Mouse (Mus musculus) lung, embryonic 16.5 days (tissue): ENCODE data around the gene Itpkc. TPM values are rescaled to one million over a fixed set of nuclear protein-coding genes. Genes with fewer than 3 reads are reported as not detected.

Experiments used
- ATAC-seq: fragments of 200-750 bp; cut with Nextera tagmentation; 2 replicates; pipeline ENCODE4 v1.8.0; 2017; ENCODE audit warnings: low read depth, mild to moderate bottlenecking, moderate library complexity
- H3K27ac ChIP-seq: fragments of 300-500 bp; sonication (generic); 2 replicates; pipeline ENCODE4 v1.5.1; 2014; ENCODE audit warnings: mild to moderate bottlenecking, control low read depth, low read length
- H3K27me3 ChIP-seq: fragments of 300-500 bp; sonication (generic); 2 replicates; pipeline ENCODE4 v1.6.1; 2014; ENCODE audit warnings: low read depth, low read length, mixed read lengths; ENCODE audit not compliant: control insufficient read depth, insufficient read depth
- H3K36me3 ChIP-seq: fragments of 300-500 bp; sonication (generic); 2 replicates; pipeline ENCODE4 v1.6.1; 2014; ENCODE audit warnings: low read length; ENCODE audit not compliant: control insufficient read depth, insufficient read depth
- H3K4me1 ChIP-seq: fragments of 300-500 bp; sonication (generic); replicated peaks from 2 replicates; pipeline ENCODE4 v1.6.1; 2014; ENCODE audit warnings: low read length, mixed read lengths; ENCODE audit not compliant: control insufficient read depth, insufficient read depth
- H3K4me2 ChIP-seq: fragments of 300-500 bp; sonication (generic); 2 replicates; pipeline ENCODE4 v1.6.1; 2014; ENCODE audit warnings: low read depth, low read length, control low read depth
- H3K4me3 ChIP-seq: fragments of 300-500 bp; sonication (generic); 2 replicates; pipeline ENCODE4 v1.5.1; 2014; ENCODE audit warnings: mild to moderate bottlenecking, low read length, control low read depth
- H3K9ac ChIP-seq: fragments of 300-500 bp; sonication (generic); 2 replicates; pipeline ENCODE4 v1.6.1; 2014; ENCODE audit warnings: low read length, control low read depth
- H3K9me3 ChIP-seq: fragments of 300-500 bp; sonication (generic); 2 replicates; pipeline ENCODE4 v1.6.1; 2016; ENCODE audit warnings: low read length; ENCODE audit not compliant: control insufficient read depth
- WGBS: fragments of 180-500 bp; shearing (Covaris S2); extraction: QIAGEN DNeasy Blood & Tissue Kit; methylation state at CpG from one replicate; pipeline ENCODE4 v1.1.7; 2014; 5-methylcytosine and 5-hydroxymethylcytosine counted together
- polyA plus RNA-seq: library from polyadenylated mRNA; unstranded; fragments of >200 nt; fragmentation: Nextera tagmentation; extraction: Ambion mirVana; gene quantifications from 2 replicates; pipeline ENCODE4 v1.2.1, GENCODE M21; 2015

The Itpkc gene
- polyA plus RNA-seq, 1 experiment from 2014 or later = 4.3 TPM

DNA sequence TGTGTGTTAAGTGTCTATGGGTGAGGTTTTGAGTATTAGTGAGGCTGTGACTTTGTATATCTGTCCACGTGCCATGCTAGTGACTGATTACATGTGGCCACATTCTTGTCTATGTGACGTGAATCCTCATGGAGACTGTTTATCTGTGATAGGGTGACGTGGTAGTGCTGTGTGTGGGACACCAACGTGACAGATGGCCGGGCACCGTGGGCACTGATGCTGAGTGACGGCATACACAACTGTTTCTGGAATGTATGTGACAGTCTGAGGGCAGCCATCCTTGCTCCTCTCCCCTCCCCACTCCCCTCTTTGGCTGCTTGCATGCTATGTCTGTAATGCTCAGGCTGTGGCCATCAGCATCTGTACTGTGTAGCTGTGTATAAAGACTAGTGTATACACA is 32.4 kb upstream of the Itpkc start:
- Histone ChIP-seq H3K36me3 (peaks cover 13% of the 10 kb centered on the region), H3K9me3 (no peaks in the 10 kb centered on the region), H3K27ac (no peak overlapping the region), H3K9ac (no peak overlapping the region), H3K27me3 (no peaks in the 10 kb centered on the region), H3K4me2 (peak overlapping the region; percentile 6), H3K4me1 (peaks cover 24% of the 10 kb centered on the region), H3K4me3 (no peak overlapping the region)
- ATAC-seq = no peak
- 44% methylated on average over 7 of the region's 7 CpGs for WGBS

DNA sequence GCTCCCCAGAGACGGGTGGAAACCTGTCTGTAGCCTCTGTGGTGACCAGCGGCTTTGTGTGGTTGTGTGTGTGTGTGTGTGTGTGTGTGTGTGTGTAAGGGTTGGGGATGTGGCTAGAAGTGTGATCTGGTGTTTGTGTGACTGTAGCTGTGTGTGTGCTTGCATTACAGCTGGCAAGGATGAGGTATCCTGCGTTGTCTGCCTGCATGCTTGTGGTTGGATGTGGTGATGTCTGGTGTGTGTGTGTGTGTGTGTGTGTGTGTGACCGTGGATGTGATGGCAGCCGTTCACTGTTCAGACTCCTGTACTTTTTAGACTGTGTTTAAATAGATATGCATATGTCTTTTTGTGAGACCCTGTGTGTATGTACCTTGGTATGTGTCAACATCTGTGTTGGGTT is 31.3 kb upstream of the Itpkc start:
- H3K9ac ChIP-seq = peak overlapping the region; percentile 90
- H3K4me2 ChIP-seq = peak overlapping the region; percentile 87
- H3K27me3 ChIP-seq = no peaks in the 10 kb centered on the region
- 17% methylated on average over 5 of the region's 5 CpGs for WGBS
- H3K4me1 ChIP-seq = peaks cover 24% of the 10 kb centered on the region
- H3K9me3 ChIP-seq = no peaks in the 10 kb centered on the region
- H3K4me3 ChIP-seq = peak overlapping the region; percentile 76
- ATAC-seq = no peak
- H3K27ac ChIP-seq = peak overlapping the region; percentile 43
- peaks cover 13% of the 10 kb centered on the region for H3K36me3 ChIP-seq

DNA sequence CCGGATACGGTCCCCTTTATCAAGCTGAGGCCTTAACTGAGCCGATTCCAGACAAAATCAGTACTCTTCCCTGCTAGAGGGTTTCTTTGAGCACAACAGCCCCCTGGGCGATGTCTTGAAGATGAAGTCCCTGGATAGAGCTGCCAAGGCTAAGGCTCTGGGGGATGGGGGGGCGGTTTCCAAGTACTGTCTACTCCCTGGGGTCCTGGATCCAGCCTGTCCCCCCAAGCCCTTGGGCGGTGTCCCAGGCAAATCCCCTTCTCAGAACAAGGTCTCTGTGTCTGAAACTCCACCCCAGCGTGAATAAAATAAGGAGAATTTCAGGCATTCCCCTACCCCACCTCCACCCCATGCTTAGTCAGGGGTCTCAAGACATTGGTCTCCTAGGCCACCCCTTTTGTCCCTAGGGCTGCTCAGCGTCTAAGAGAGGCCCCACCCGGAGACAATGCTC is 30.8 kb upstream of the Itpkc start:
- peak overlapping the region; percentile 87 for H3K4me2 ChIP-seq
- 3% methylated on average over 9 of the region's 9 CpGs for WGBS
- peaks cover 24% of the 10 kb centered on the region for H3K4me1 ChIP-seq
- H3K27me3 ChIP-seq = no peaks in the 10 kb centered on the region
- H3K9me3 ChIP-seq = no peaks in the 10 kb centered on the region
- H3K9ac ChIP-seq = peak overlapping the region; percentile 90
- no peak for ATAC-seq
- H3K36me3 ChIP-seq = peaks cover 11% of the 10 kb centered on the region
- H3K27ac ChIP-seq = peak overlapping the region; percentile 43
- peak overlapping the region; percentile 76 for H3K4me3 ChIP-seq

DNA sequence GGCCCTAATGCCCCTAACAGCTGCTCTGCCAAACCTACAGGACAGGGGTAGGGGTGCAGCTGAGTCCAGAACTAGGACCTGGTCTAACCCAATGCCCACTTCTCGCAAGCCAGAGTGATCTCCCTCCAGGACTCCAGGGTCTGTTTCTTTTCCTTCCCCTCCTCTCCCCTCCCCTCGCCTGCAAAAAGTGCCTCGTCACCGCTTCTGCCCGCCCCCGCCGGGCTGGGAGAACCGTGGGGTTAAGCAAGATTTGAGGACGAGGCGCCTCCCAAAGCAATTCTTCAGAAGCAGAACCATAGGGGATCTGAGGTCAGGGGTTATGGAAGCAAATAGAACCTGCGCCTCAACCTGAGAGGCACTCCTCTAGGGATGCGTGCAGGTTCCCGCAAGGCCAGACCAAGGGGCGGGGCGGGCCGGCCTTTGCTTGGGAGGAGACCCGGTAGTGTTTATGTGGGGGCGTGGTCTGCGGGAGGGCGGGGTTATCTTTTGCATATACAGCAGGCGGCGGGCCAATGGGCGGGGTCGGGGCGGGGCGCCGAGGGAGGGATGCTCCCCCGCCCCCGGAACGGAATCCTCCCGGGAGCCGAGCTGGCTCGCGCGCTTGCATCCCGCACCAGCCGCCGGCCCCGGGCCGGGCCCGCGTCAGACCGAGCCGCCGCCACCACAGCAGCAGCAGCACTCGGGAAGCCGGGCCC is 29.9 kb upstream of the Itpkc start, which contains the start of gene Numbl:
Numbl (plus strand) TSS at position 229 of the 695 bp plus-strand sequence.
- Histone ChIP-seq H3K9ac (peak within 1 kb of the TSS; percentile 90), H3K9me3 (no peaks in the 10 kb centered on the region), H3K36me3 (peaks cover 9% of the 10 kb centered on the region), H3K27ac (peak within 1 kb of the TSS; percentile 66), H3K4me3 (peak within 1 kb of the TSS; percentile 76), H3K4me2 (peak within 1 kb of the TSS; percentile 87), H3K27me3 (no peaks in the 10 kb centered on the region), H3K4me1 (peaks cover 24% of the 10 kb centered on the region)
- peak; percentile 85 for ATAC-seq
- WGBS = 1% methylated on average over 37 of the region's 47 CpGs

DNA sequence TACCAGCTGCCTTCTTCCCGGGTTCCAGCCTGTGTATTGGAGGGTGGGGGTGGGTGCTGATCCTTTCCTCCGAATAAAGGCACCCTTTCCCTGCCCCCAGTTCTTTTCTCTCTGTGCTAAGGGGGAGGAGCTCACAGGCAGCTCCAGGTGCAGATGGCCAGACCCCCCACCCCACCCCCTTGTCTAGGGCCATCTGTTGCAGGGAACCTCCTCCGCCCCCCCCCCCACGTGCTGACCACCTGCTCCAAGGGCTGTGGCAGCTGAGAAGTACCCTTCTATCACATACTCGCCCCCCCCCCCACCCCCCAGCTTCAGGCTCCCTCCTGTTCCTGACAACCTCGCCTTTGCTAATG is 29.4 kb upstream of the Itpkc start:
- Histone ChIP-seq H3K4me3 (peak overlapping the region; percentile 76), H3K9ac (peak overlapping the region; percentile 69), H3K36me3 (peaks cover 4% of the 10 kb centered on the region; the same call in 1 of the 2 replicates), H3K4me1 (peaks cover 24% of the 10 kb centered on the region), H3K4me2 (peak overlapping the region; percentile 87), H3K27me3 (no peaks in the 10 kb centered on the region), H3K27ac (peak overlapping the region; percentile 66), H3K9me3 (no peaks in the 10 kb centered on the region)
- peak; percentile 0; the same call in 1 of the 2 replicates for ATAC-seq
- WGBS = 9% methylated on average over 5 of the region's 6 CpGs

DNA sequence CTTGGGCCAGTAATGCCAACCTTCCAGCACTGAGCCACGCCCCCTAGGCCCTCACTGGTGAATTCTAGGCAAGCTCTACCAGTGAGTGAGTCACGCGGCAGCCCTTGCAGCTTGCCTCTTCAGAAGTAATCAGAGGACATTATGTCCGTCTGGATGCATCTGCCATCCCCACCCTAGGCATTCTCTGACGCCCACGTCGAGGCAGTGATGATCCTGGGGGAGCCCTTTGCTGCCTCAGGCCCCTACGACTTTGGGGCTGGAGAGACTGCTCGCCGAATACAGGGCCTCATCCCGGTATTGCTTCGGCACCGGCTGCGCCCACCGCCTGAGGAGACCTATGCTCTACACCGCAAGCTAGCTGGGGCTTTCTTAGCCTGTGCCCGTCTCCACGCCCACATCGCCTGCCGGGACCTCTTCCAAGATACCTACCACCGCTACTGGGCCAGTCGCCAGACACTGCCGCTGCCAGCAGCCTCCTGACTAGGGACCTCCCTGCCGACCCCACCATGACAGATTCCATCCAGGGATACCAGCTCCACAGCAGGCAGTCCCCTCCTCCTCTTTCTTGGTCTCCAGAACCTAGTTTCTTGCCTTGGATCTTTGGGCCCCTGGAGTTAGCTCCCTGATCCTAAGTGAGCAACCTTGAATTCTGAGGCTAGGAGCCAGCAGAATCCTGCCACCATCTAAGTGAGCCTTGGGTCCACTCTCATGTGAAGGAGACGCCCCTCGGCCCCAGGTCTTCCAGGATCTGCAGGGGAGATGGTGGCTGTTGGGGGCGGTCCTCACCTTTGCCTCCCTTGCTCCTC is 28.8 kb upstream of the Itpkc start:
- Histone ChIP-seq H3K9me3 (no peaks in the 10 kb centered on the region), H3K27me3 (no peaks in the 10 kb centered on the region), H3K9ac (peak overlapping the region; percentile 46), H3K4me1 (peaks cover 24% of the 10 kb centered on the region), H3K4me2 (peak overlapping the region; percentile 87), H3K4me3 (no peak overlapping the region; the same call in 1 of the 2 replicates), H3K27ac (peak overlapping the region; percentile 65), H3K36me3 (0 out of 2 replicates have a peak, but pooled peaks cover 2% of the 10 kb centered on the region)
- 0 out of 2 replicates have a peak, but pooled peaks have one; percentile 3 for ATAC-seq
- 23% methylated on average over 26 of the region's 27 CpGs for WGBS

DNA sequence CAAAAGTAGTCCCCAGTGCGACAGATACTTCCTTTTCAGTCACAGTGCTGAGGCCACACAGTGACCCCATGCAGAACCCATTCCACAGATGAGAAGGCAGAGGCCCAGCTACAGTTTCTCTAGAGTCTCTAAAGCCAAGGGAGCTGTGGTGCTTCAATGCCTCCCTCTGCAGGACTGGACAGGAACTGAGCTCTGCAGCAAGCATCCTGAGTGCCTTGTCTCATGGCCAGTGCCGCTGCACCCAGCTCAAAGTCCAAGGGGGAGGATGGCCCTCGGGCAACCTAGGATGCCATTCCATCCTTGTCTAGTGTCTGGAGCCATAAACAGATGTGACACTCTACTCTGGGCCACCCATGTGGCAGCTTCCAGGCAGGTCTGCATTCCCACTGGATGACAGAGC is 27.3 kb upstream of the Itpkc start:
- H3K27me3 ChIP-seq = no peaks in the 10 kb centered on the region
- no peak overlapping the region for H3K27ac ChIP-seq
- H3K36me3 ChIP-seq = 0 out of 2 replicates have a peak, but pooled peaks cover 5% of the 10 kb centered on the region
- peaks cover 20% of the 10 kb centered on the region for H3K4me1 ChIP-seq
- no peak overlapping the region for H3K9ac ChIP-seq
- no peak for ATAC-seq
- H3K4me3 ChIP-seq = no peak overlapping the region
- 68% methylated on average over 3 of the region's 3 CpGs for WGBS
- H3K9me3 ChIP-seq = no peaks in the 10 kb centered on the region
- no peak overlapping the region for H3K4me2 ChIP-seq

DNA sequence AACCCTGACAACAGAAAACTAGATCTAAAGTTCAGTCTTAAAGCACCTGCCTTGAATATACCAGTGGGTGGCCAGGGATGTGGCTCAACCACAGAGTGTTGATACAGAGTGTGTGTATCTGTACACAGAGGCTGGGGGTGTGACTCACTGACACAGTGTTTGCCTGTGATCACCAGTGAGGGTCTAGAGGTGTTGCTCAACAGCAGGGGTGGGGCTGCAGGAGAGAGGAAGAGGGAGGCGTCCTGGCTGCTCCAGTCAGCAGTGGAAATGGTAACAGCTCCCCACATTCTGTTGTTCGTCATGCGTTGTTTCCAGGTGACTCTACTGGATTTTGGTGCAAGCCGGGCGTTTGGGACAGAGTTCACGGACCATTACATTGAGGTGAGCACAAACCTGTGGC is 23.5 kb upstream of the Itpkc start:
- 80% methylated on average over 6 of the region's 6 CpGs for WGBS
- ATAC-seq = 0 out of 2 replicates have a peak, but pooled peaks have one; percentile 31
- Histone ChIP-seq H3K9ac (no peak overlapping the region), H3K4me2 (no peak overlapping the region), H3K36me3 (peaks cover 10% of the 10 kb centered on the region; the same call in 1 of the 2 replicates), H3K9me3 (no peaks in the 10 kb centered on the region), H3K27ac (no peak overlapping the region), H3K4me1 (peaks cover under 1% of the 10 kb centered on the region; the same call in 1 of the 2 replicates), H3K27me3 (no peaks in the 10 kb centered on the region), H3K4me3 (no peak overlapping the region)

DNA sequence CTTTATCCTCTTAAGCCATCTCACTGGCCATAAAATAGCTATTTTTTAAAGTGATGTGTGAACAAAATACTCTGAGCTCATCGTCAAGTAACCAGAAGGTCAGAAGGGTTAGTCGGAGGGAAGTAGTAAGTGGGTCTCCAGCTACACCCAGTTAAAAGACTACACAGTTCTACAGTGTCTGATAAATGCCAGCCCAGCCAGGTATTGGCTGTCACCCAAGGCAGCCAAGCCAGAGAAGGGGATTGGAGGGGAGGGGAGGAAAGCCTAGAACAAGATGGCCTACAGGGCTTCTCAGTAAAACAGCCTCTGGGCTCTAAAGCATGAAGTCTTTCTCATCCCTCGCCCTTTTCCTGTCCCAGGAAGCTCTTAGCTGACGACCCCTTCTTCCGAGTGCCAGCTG is 21.5 kb upstream of the Itpkc start:
- H3K27me3 ChIP-seq = no peaks in the 10 kb centered on the region
- 66% methylated on average over 5 of the region's 5 CpGs for WGBS
- H3K4me1 ChIP-seq = no peaks in the 10 kb centered on the region
- ATAC-seq = no peak
- no peak overlapping the region for H3K4me3 ChIP-seq
- H3K36me3 ChIP-seq = peaks cover 15% of the 10 kb centered on the region; the same call in 1 of the 2 replicates
- H3K4me2 ChIP-seq = no peak overlapping the region
- H3K27ac ChIP-seq = no peak overlapping the region
- H3K9me3 ChIP-seq = no peaks in the 10 kb centered on the region
- H3K9ac ChIP-seq = no peak overlapping the region
